Mouse (Mus musculus) brain, embryonic 14.5 days (tissue): ENCODE data around the gene Vsx1.

Experiments used
- CTCF ChIP-seq: fragments of 200-500 bp; IDR thresholded peaks from 2 replicates; pipeline ENCODE4 v1.5.1; 2012; ENCODE audit warnings: inconsistent platforms, mild to moderate bottlenecking, moderate library complexity, borderline replicate concordance; ENCODE audit not compliant: insufficient read depth, insufficient read length; ENCODE audit errors: extremely low read depth
- POLR2A ChIP-seq: fragments of 200-500 bp; IDR thresholded peaks from 2 replicates; pipeline ENCODE4 v1.6.1; 2012; ENCODE audit warnings: mild to moderate bottlenecking, inconsistent platforms, borderline replicate concordance; ENCODE audit not compliant: poor library complexity, insufficient read depth, insufficient read length, severe bottlenecking; ENCODE audit errors: extremely low read depth

GRCm38 (mm10) chr2:150635877-150636446 is 53.2 kb downstream of the Vsx1 start:
- TF ChIP-seq POLR2A: no peak
- TF ChIP-seq CTCF: no peak
